Mouse (Mus musculus) heart, adult 2 months (tissue): Measurements from ENCODE around the gene Ttc16. TPM values are rescaled to one million over a fixed set of nuclear protein-coding genes. Genes with fewer than 3 reads are reported as not detected.

Source experiments
- DNase-seq, 2 experiments: peaks; one replicate each; pipeline ENCODE4 v3.0.0; 2021
- H3K27ac ChIP-seq: fragments of 200-600 bp; 2 replicates; pipeline ENCODE4 v1.8.1; 2022
- H3K27me3 ChIP-seq: fragments of 200-500 bp; 2 replicates; pipeline ENCODE4 v1.6.1; 2012; ENCODE audit warnings: mild to moderate bottlenecking, low read length, inconsistent platforms, mixed read lengths; ENCODE audit not compliant: control insufficient read depth, insufficient read depth
- H3K36me3 ChIP-seq: fragments of 200-500 bp; 2 replicates; pipeline ENCODE4 v1.6.1; 2012; ENCODE audit warnings: low read length, inconsistent platforms; ENCODE audit not compliant: control insufficient read depth, insufficient read depth
- H3K4me1 ChIP-seq: fragments of 200-500 bp; 2 replicates; pipeline ENCODE4 v1.6.1; 2011; ENCODE audit warnings: low read length; ENCODE audit not compliant: control insufficient read depth, insufficient read depth
- H3K4me3 ChIP-seq: fragments of 200-600 bp; 2 replicates; pipeline ENCODE4 v1.8.1; 2022
- H3K79me2 ChIP-seq: fragments of 200-500 bp; replicated peaks from 2 replicates; pipeline ENCODE4 v1.6.1; 2012; ENCODE audit warnings: mild to moderate bottlenecking, inconsistent platforms, low read length, moderate library complexity, mixed read lengths; ENCODE audit not compliant: control insufficient read depth, insufficient read depth
- H3K9ac ChIP-seq: fragments of 200-500 bp; 2 replicates; pipeline ENCODE4 v1.6.1; 2012; ENCODE audit warnings: low read depth, mild to moderate bottlenecking, control low read depth, inconsistent platforms, low read length, mixed read lengths
- CTCF ChIP-seq: fragments of 200-600 bp; IDR thresholded peaks from 2 replicates; pipeline ENCODE4 v1.8.1; 2022; ENCODE audit warnings: antibody characterized with exemption, mild to moderate bottlenecking, moderate library complexity
- EP300 ChIP-seq: fragments of 200-500 bp; IDR thresholded peaks from 2 replicates; pipeline ENCODE4 v1.6.1; 2011; ENCODE audit warnings: low read depth, low read length, control low read depth; ENCODE audit not compliant: insufficient read depth
- POLR2A ChIP-seq: fragments of 200-500 bp; IDR thresholded peaks from 2 replicates; pipeline ENCODE4 v1.6.1; 2011; ENCODE audit warnings: mild to moderate bottlenecking, low read depth, low read length, control low read depth; ENCODE audit not compliant: insufficient read depth
- WGBS: fragments of 180-500 bp; shearing (Covaris S2); methylation state at CpG from one replicate; pipeline ENCODE4 v1.1.7; 2018; 5-methylcytosine and 5-hydroxymethylcytosine counted together
- intact Hi-C: fragments of 180-260 bp; cut with DNase I; formaldehyde crosslinking; loops from one replicate; pipeline ENCODE4 v1.15.1; 2025
- polyA plus RNA-seq: library from polyadenylated mRNA; depleted of rRNA; stranded (reverse); fragments of >200 nt; gene quantifications from 2 replicates; pipeline ENCODE4 v1.2.3, GENCODE M21; 2012
- total RNA-seq, 2 experiments: library from RNA; stranded (reverse); gene quantifications; 2 replicates each; pipeline ENCODE4 v1.2.3; 2021

Ttc16 gene
- total and polyA plus RNA-seq, 3 experiments: 0.10 to 0.98 (median 0.11) TPM

- intact Hi-C loops: no loop called here
- Histone ChIP-seq H3K27ac (no peak overlapping the region), H3K4me1 (no peaks in the 10 kb centered on the region)
These were observed 33.6 kb upstream of the Ttc16 start for GRCm38 (mm10) chr2:32808816-32809566.

GRCm38 (mm10) chr2:32798251-32798962 is 23.0 kb upstream of the Ttc16 start:
- DNase-seq: no peak
- Histone ChIP-seq H3K4me3 (no peak overlapping the region), H3K9ac (no peak overlapping the region), H3K79me2 (no peaks in the 10 kb centered on the region), H3K4me1 (peaks cover 3% of the 10 kb centered on the region), H3K36me3 (no peaks in the 10 kb centered on the region), H3K27ac (no peak overlapping the region), H3K27me3 (no peaks in the 10 kb centered on the region)
- 63% methylated on average over 10 of the region's 10 CpGs for WGBS
- intact Hi-C loops: no loop called here
- TF ChIP-seq POLR2A (no peak), CTCF (no peak), EP300 (no peak)

More at GRCm38 (mm10) chr2:32808816-32809566, 33.6 kb upstream of the Ttc16 start:
- H3K36me3 ChIP-seq: no peaks in the 10 kb centered on the region
- no peak for DNase-seq
- WGBS: 90% methylated on average over 14 of the region's 14 CpGs
- no peak overlapping the region for H3K4me3 ChIP-seq
- no peaks in the 10 kb centered on the region for H3K27me3 ChIP-seq
- H3K9ac ChIP-seq: no peak overlapping the region
- TF ChIP-seq EP300 (no peak), POLR2A (no peak), CTCF (no peak)
- no peaks in the 10 kb centered on the region for H3K79me2 ChIP-seq

- H3K9ac ChIP-seq: no peak overlapping the region
- TF ChIP-seq CTCF (no peak), EP300 (no peak), POLR2A (no peak)
- H3K79me2 ChIP-seq: no peaks in the 10 kb centered on the region
- H3K27ac ChIP-seq: no peak overlapping the region
- no peaks in the 10 kb centered on the region for H3K36me3 ChIP-seq
- intact Hi-C loops: no loop called here
- peaks cover 3% of the 10 kb centered on the region for H3K4me1 ChIP-seq
- H3K27me3 ChIP-seq: no peaks in the 10 kb centered on the region
- H3K4me3 ChIP-seq: no peak overlapping the region
- no peak for DNase-seq
- WGBS: 88% methylated on average over 13 of the region's 13 CpGs
These were observed 20.4 kb upstream of the Ttc16 start for GRCm38 (mm10) chr2:32795748-32796418.

GRCm38 (mm10) chr2:32791297-32791696 is 15.9 kb upstream of the Ttc16 start:
- Histone ChIP-seq H3K27ac (no peak overlapping the region), H3K27me3 (no peaks in the 10 kb centered on the region), H3K4me3 (no peak overlapping the region), H3K79me2 (no peaks in the 10 kb centered on the region), H3K9ac (no peak overlapping the region), H3K36me3 (no peaks in the 10 kb centered on the region), H3K4me1 (peaks cover 3% of the 10 kb centered on the region)
- DNase-seq: peak; percentile 73 to 79
- intact Hi-C loops: no loop called here
- 50% methylated on average over 6 of the region's 6 CpGs for WGBS
- TF ChIP-seq POLR2A (no peak), EP300 (0 out of 2 replicates have a peak, but pooled peaks have one; percentile 14)

GRCm38 (mm10) chr2:32788581-32788980 is 13.1 kb upstream of the Ttc16 start:
- Histone ChIP-seq H3K79me2 (no peaks in the 10 kb centered on the region), H3K27me3 (no peaks in the 10 kb centered on the region), H3K27ac (no peak overlapping the region), H3K9ac (no peak overlapping the region), H3K4me1 (peaks cover 3% of the 10 kb centered on the region), H3K36me3 (no peaks in the 10 kb centered on the region), H3K4me3 (no peak overlapping the region)
- no peak for DNase-seq
- 60% methylated on average over 2 of the region's 2 CpGs for WGBS
- intact Hi-C loops: loop anchor here (5.0 kb wide), 1 partner anchor 139 kb away; no protein-coding TSS in a partner anchor
- no peak for TF ChIP-seq CTCF
- no peak for TF ChIP-seq POLR2A
- no peak for TF ChIP-seq EP300

GRCm38 (mm10) chr2:32787176-32787575 is 11.7 kb upstream of the Ttc16 start:
- DNase-seq: no peak

More at GRCm38 (mm10) chr2:32787176-32787575, 11.7 kb upstream of the Ttc16 start:
- Histone ChIP-seq H3K79me2 (no peaks in the 10 kb centered on the region), H3K36me3 (no peaks in the 10 kb centered on the region), H3K27ac (no peak overlapping the region), H3K4me3 (no peak overlapping the region), H3K4me1 (peaks cover 3% of the 10 kb centered on the region), H3K27me3 (no peaks in the 10 kb centered on the region), H3K9ac (no peak overlapping the region)
- intact Hi-C loops: loop anchor here (5.0 kb wide), 1 partner anchor 140 kb away; no protein-coding TSS in a partner anchor
- 52% methylated on average over 6 of the region's 6 CpGs for WGBS
- TF ChIP-seq POLR2A: no peak
- TF ChIP-seq CTCF: peak; percentile 72
